Mouse (Mus musculus) kidney, embryonic 15.5 days (tissue): Measurements from ENCODE around the gene Npr2. TPM values are rescaled to one million over a fixed set of nuclear protein-coding genes. Genes with fewer than 3 reads are reported as not detected.
"Not testable (repeated sequence)": the region's sequence is repeated elsewhere in the genome, so short reads cannot be mapped to it uniquely, and the experiment has no call there.

Source experiments
- ATAC-seq: fragments of 200-750 bp; cut with Nextera tagmentation; replicated peaks from 2 replicates; pipeline ENCODE4 v1.8.0; 2017; ENCODE audit warnings: moderate TSS enrichment; ENCODE audit not compliant: low FRiP score
- H3K27ac ChIP-seq: fragments of 300-500 bp; sonication (generic); 2 replicates; pipeline ENCODE4 v1.5.1; 2015; ENCODE audit warnings: mild to moderate bottlenecking, inconsistent platforms
- H3K27me3 ChIP-seq: fragments of 300-500 bp; sonication (generic); 2 replicates; pipeline ENCODE4 v1.6.1; 2015; ENCODE audit warnings: inconsistent platforms
- H3K36me3 ChIP-seq: fragments of 300-500 bp; sonication (generic); 2 replicates; pipeline ENCODE4 v1.6.1; 2015; ENCODE audit warnings: inconsistent platforms
- H3K4me1 ChIP-seq: fragments of 300-500 bp; sonication (generic); 2 replicates; pipeline ENCODE4 v1.6.1; 2015; ENCODE audit warnings: inconsistent platforms
- H3K4me2 ChIP-seq: fragments of 300-500 bp; sonication (generic); 2 replicates; pipeline ENCODE4 v1.6.1; 2015; ENCODE audit warnings: moderate library complexity, mild to moderate bottlenecking, inconsistent platforms
- H3K4me3 ChIP-seq: fragments of 300-500 bp; sonication (generic); replicated peaks from 2 replicates; pipeline ENCODE4 v1.5.1; 2015; ENCODE audit warnings: mild to moderate bottlenecking, inconsistent platforms
- H3K9ac ChIP-seq: fragments of 300-500 bp; sonication (generic); 2 replicates; pipeline ENCODE4 v1.6.1; 2015; ENCODE audit warnings: mild to moderate bottlenecking, inconsistent platforms
- H3K9me3 ChIP-seq: fragments of 300-500 bp; sonication (generic); replicated peaks from 2 replicates; pipeline ENCODE4 v1.6.1; 2016; ENCODE audit warnings: inconsistent platforms
- WGBS: fragments of 180-500 bp; shearing (Covaris S2); methylation state at CpG from one replicate; pipeline ENCODE4 v1.1.7; 2015; ENCODE audit warnings: mixed read lengths; 5-methylcytosine and 5-hydroxymethylcytosine counted together
- polyA plus RNA-seq: library from polyadenylated mRNA; unstranded; fragments of >200 nt; fragmentation: Nextera tagmentation; extraction: Ambion mirVana; gene quantifications from 2 replicates; pipeline ENCODE4 v1.2.1, GENCODE M21; 2015

Npr2 gene
- polyA plus RNA-seq: 8.0 and 10.2 TPM in 2 replicates

GRCm38 (mm10) chr4:43631046-43631955 is at the start of gene Npr2:
Npr2 (plus strand) TSS chr4:43631935.
- whole genome bisulfite sequencing: 2% methylated on average over 33 of the region's 70 CpGs

GRCm38 (mm10) chr4:43582241-43582640 is 49.5 kb upstream of the Npr2 start:
- Histone ChIP-seq H3K27ac (no peak overlapping the region), H3K9me3 (no peaks in the 10 kb centered on the region), H3K27me3 (no peaks in the 10 kb centered on the region), H3K4me2 (no peak overlapping the region), H3K4me1 (peaks cover 41% of the 10 kb centered on the region), H3K9ac (no peak overlapping the region), H3K36me3 (peaks cover 46% of the 10 kb centered on the region), H3K4me3 (no peak overlapping the region)
- ATAC-seq: no peak
- WGBS: 95% methylated on average over 5 of the region's 5 CpGs

More at GRCm38 (mm10) chr4:43631046-43631955, at the start of gene Npr2:
- peak within 1 kb of the TSS; percentile 61 for H3K9ac ChIP-seq
- peak within 1 kb of the TSS; percentile 96 for H3K4me2 ChIP-seq
- peak within 1 kb of the TSS; percentile 68 for H3K4me3 ChIP-seq
- peaks cover 17% of the 10 kb centered on the region; the same call in 1 of the 2 replicates for H3K27me3 ChIP-seq
- H3K36me3 ChIP-seq: no peaks in the 10 kb centered on the region
- H3K9me3 ChIP-seq: no peaks in the 10 kb centered on the region
- ATAC-seq: peak; percentile 54
- peak within 1 kb of the TSS; percentile 80 for H3K27ac ChIP-seq
- peaks cover 31% of the 10 kb centered on the region for H3K4me1 ChIP-seq

- WGBS: 67% methylated on average over 7 of the region's 7 CpGs
- ATAC-seq: no peak
Observed at GRCm38 (mm10) chr4:43583421-43583820, 48.3 kb upstream of the Npr2 start.

DNA sequence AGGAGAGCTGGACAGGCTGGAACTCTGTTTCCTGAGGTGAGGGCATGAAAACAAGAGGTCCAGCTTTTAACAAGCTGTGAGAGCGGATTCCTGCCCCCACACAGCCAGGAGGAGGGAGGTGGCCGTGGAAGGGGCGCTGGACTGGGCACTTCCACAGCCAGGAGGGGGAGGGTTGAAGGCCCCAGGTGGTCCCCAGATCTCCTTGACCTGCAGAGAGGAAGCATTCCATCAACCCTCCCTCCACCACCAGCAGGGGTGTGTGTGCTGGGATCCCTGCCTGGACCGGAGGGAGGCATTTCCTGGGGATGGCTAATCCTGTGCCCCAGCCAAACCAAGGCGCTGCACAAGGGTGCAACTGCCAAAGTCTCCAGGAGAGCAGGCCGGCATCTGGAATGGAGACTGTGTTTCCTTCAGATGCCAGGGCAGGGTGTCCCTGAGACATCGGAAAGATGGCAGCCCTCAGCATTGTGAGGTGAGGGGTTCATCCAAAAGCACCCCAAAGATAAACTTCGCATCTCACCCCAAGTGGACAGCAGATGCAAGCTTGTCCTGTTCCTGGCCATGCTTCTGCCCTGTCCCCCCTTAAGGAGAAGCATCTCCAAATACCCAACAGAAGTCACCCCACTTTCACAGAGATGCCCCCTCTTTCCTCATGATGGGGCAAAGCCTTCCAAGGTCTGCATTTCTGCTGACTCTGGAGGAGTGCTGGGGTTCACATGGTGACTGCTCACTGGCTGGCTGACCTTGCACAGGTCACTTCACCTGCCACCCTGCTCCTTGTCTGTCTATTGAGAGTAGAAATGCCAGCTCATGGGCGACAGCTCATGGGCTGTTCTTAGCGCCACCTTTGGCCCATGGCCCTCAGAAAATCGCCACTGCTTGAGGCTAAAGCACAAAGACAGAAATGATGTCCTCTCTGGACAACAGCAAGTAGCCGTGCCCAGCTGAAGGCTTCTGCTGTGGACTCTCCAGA is 47.0 kb upstream of the Npr2 start, which contains the start of gene Msmp:
TSS of gene Msmp (minus strand) at position 51 of the 973 bp plus-strand sequence.
- H3K4me1 ChIP-seq: peaks cover 34% of the 10 kb centered on the region
- no peak within 1 kb of the TSS for H3K4me3 ChIP-seq
- no peak within 1 kb of the TSS for H3K27ac ChIP-seq
- WGBS: 57% methylated on average over 12 of the region's 12 CpGs
- H3K9me3 ChIP-seq: no peaks in the 10 kb centered on the region
- H3K4me2 ChIP-seq: no peak within 1 kb of the TSS
- H3K36me3 ChIP-seq: peaks cover 46% of the 10 kb centered on the region
- H3K9ac ChIP-seq: no peak within 1 kb of the TSS
- no peak for ATAC-seq
- H3K27me3 ChIP-seq: no peaks in the 10 kb centered on the region

More at GRCm38 (mm10) chr4:43583421-43583820, 48.3 kb upstream of the Npr2 start:
- Histone ChIP-seq H3K9me3 (no peaks in the 10 kb centered on the region), H3K27me3 (no peaks in the 10 kb centered on the region), H3K4me3 (no peak overlapping the region), H3K36me3 (peaks cover 46% of the 10 kb centered on the region), H3K4me2 (no peak overlapping the region), H3K4me1 (peaks cover 38% of the 10 kb centered on the region), H3K27ac (no peak overlapping the region), H3K9ac (no peak overlapping the region)

DNA sequence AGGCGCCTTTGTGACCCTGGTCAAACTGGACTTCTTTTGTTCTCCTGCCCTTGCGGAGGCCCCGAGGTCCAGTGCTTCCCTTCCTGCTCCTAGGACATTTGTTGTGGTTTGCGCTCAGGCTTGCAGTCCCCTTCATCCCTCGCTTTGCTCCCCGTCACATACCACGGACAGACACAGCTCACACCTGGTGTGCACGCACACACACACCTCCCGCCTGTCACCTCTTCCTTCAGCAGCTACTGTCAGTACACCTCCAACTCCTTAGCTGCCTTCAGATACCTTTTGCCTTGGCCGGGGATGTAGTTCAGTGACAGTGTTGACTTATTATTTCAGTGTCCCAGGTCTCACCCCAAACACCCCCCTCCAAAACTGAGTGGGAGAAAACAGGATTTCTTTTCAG is 46.1 kb upstream of the Npr2 start:
- Histone ChIP-seq H3K4me3 (no peak overlapping the region), H3K4me1 (peaks cover 27% of the 10 kb centered on the region), H3K36me3 (peaks cover 38% of the 10 kb centered on the region), H3K27ac (no peak overlapping the region), H3K27me3 (no peaks in the 10 kb centered on the region), H3K4me2 (no peak overlapping the region), H3K9ac (no peak overlapping the region), H3K9me3 (no peaks in the 10 kb centered on the region)
- 48% methylated on average over 10 of the region's 10 CpGs for WGBS
- ATAC-seq: no peak

DNA sequence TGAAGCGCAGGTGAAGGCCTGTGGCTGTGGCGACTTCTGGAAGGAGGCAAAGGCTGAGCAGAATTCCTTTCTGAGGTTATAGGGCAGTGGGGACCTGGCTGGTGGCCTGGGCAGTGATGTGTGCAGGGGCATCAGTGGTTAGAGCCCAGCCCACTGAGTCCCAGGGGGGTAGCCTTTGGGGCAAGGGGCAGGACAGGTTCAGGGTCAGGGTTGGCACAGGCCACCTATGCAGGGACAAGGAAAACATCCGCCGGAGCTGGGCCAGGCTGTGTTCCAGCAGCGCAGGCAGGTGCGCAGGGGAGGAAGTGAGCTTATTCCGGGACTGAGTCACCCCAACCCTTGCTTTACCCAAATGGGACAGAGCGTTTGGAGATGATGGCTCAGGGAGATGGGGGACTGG is 45.3 kb upstream of the Npr2 start:
- Histone ChIP-seq H3K4me2 (no peak overlapping the region), H3K36me3 (peaks cover 31% of the 10 kb centered on the region), H3K9me3 (no peaks in the 10 kb centered on the region), H3K4me1 (peaks cover 27% of the 10 kb centered on the region), H3K27me3 (no peaks in the 10 kb centered on the region), H3K4me3 (no peak overlapping the region), H3K9ac (no peak overlapping the region), H3K27ac (no peak overlapping the region)
- ATAC-seq: no peak
- WGBS: 72% methylated on average over 8 of the region's 8 CpGs

GRCm38 (mm10) chr4:43587681-43588080 is 44.1 kb upstream of the Npr2 start:
- WGBS: 55% methylated on average over 7 of the region's 7 CpGs
- Histone ChIP-seq H3K9ac (no peak overlapping the region), H3K27ac (no peak overlapping the region), H3K36me3 (peaks cover 18% of the 10 kb centered on the region), H3K4me2 (no peak overlapping the region), H3K4me3 (no peak overlapping the region), H3K27me3 (no peaks in the 10 kb centered on the region), H3K9me3 (no peaks in the 10 kb centered on the region), H3K4me1 (peaks cover 27% of the 10 kb centered on the region)
- no peak for ATAC-seq

- H3K4me1 ChIP-seq: peaks cover 7% of the 10 kb centered on the region; the same call in 1 of the 2 replicates
- no peaks in the 10 kb centered on the region for H3K9me3 ChIP-seq
- no peak overlapping the region for H3K9ac ChIP-seq
- no peak for ATAC-seq
- 34% methylated on average over 5 of the region's 5 CpGs for WGBS
- H3K36me3 ChIP-seq: no peaks in the 10 kb centered on the region
- H3K27ac ChIP-seq: no peak overlapping the region
- no peak overlapping the region for H3K4me2 ChIP-seq
- no peaks in the 10 kb centered on the region for H3K27me3 ChIP-seq
- no peak overlapping the region for H3K4me3 ChIP-seq
Observed at GRCm38 (mm10) chr4:43591543-43591942, 40.2 kb upstream of the Npr2 start.

DNA sequence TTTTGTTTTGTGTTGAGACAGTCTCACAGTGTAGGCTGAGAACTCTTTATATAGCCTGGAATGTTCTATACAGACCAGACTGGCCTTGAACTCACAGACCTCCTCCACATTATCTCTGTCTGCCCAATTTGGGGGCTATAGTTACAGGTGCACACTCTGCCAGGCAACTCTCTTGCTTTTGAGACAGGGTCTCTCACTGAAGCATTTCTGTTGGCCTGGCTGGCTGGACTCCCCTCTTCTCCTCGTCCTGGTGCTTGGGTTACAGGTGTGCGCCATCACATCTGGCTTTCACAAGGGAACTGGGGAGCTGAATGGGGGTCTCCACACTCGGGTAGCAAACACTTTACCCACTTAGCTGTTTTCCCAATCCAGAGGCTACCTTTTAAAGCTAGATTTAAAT is 39.8 kb upstream of the Npr2 start:
- Histone ChIP-seq H3K4me1 (peaks cover 7% of the 10 kb centered on the region; the same call in 1 of the 2 replicates), H3K27me3 (no peaks in the 10 kb centered on the region), H3K4me2 (no peak overlapping the region), H3K4me3 (no peak overlapping the region), H3K9me3 (no peaks in the 10 kb centered on the region), H3K9ac (no peak overlapping the region), H3K27ac (no peak overlapping the region), H3K36me3 (no peaks in the 10 kb centered on the region)
- ATAC-seq: no peak
- 85% methylated on average over 3 of the region's 3 CpGs for WGBS

GRCm38 (mm10) chr4:43593453-43593852 is 38.3 kb upstream of the Npr2 start:
- Histone ChIP-seq H3K4me1 (peaks cover 1% of the 10 kb centered on the region; the same call in 1 of the 2 replicates), H3K4me3 (no peak overlapping the region), H3K9me3 (no peaks in the 10 kb centered on the region), H3K4me2 (no peak overlapping the region), H3K9ac (no peak overlapping the region), H3K36me3 (no peaks in the 10 kb centered on the region), H3K27me3 (no peaks in the 10 kb centered on the region), H3K27ac (no peak overlapping the region)
- ATAC-seq: no peak
- WGBS: 42% methylated on average over 3 of the region's 3 CpGs

DNA sequence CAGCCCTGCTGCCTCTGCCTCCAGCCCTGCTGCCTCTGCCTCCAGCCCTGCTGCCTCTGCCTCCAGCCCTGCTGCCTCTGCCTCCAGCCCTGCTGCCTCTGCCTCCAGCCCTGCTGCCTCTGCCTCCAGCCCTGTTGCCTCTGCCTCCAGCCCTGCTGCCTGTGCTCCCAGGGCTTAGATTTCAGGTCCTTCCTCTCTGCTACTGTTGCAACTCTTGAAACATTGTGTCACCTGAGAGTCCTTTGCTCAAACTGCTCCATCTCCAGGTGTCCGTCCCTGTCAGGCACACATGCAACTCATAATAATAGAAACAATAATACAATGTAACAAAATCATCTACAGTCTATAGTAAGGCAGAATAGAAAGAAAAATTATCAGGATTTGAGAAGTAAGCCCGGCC is 35.1 kb upstream of the Npr2 start:
- WGBS: 79% methylated on average over 2 of the region's 2 CpGs
- not testable (repeated sequence) for H3K9me3 ChIP-seq, ATAC-seq, H3K9ac ChIP-seq, H3K4me3 ChIP-seq, H3K36me3 ChIP-seq, H3K4me2 ChIP-seq, H3K4me1 ChIP-seq, H3K27me3 ChIP-seq, H3K27ac ChIP-seq
